Mouse (Mus musculus) thymus, postnatal 25 days (tissue): ENCODE data around the gene Tgfbr3.
A peak's percentile ranks its signal among the peaks of the same experiment; 100 is the strongest.

Experiments used
- DNase-seq: peaks from one replicate; pipeline ENCODE4 v3.0.0; 2022

Tgfbr3 gene

GRCm38 (mm10) chr5:107202801-107203559, 86.4 kb downstream of the Tgfbr3 start:
- DNase-seq, result no peak

DNA sequence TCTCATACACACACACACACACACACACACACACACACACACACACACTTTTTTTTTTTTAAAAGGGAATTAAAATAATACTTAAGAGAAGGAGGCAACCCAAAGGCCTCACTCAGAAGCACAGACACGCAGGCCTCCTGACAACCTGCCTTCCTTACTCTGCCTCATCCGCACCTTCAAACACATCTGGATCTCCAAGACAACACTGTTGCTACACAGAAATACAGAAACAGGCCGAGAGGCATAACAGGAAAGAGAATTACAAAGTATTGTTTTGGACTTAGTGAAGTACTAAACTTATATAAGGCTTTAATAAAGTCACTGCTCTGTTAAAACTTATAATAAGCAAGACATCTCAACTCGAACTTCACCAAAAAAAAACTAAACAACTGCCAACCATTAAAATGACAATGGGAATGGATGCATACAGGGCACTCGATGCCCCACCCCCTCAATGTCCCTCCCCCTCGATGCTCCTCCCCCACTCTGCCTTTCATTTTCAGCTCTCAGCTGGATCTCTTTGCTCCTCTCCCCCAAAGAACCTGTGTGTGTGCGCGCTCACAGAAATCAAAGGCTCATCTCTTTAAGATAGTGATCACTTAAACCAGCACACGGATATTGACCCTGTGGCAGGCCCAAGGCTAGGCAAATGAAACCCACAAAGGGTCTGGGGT, 87.8 kb downstream of the Tgfbr3 start:
- DNase-seq, result peak; percentile 16

DNA sequence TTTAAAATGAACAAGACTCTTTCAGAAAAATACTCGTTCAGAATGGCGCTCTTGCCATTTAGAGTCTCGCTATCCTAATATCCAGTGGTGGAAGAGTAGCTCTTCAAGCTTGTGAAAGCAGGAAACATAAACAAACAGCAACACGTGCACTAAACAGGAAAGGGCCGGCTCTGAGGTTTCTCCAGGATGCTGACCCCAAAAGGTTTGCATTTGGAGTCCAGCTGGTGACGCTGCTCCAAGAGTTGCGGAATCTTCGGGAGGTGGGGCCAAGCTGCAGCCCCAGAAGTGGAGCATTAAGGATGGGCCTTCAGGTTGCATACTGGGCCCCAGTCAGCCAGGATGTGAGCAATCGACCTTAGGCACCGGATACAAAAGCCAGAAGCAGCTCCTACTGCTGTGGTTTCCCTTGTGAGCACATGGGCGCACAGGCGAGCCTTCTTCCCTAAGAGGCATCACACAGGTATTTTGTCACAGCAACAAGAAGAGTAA, 88.5 kb downstream of the Tgfbr3 start:
- peak; percentile 24 for DNase-seq

- no peak for DNase-seq
Observed at GRCm38 (mm10) chr5:107200221-107200635, 89.2 kb downstream of the Tgfbr3 start.

GRCm38 (mm10) chr5:107195751-107196395, 93.6 kb downstream of the Tgfbr3 start:
- DNase-seq, result no peak

GRCm38 (mm10) chr5:107193160-107193559, 96.3 kb downstream of the Tgfbr3 start:
- DNase-seq, result no peak

DNA sequence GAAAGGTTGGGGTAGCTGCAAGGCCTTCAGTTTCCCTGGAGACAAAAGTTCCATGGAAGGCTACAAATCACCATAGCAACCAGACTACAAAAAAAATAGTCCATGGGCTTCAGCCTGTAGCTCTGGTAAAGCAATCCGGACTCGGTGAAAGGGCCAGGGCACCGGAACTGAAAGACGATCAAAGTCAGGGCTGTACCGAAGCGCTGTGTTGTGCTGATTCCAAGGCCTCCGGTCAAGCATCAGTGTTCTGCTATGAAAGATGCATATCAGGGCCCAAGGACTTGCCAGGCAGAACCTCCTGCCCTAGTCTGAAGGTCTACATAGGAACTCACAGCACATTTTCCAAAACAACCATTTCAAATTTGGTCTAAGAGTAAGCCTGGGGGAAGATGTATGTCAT, 97.1 kb downstream of the Tgfbr3 start:
- no peak for DNase-seq

DNA sequence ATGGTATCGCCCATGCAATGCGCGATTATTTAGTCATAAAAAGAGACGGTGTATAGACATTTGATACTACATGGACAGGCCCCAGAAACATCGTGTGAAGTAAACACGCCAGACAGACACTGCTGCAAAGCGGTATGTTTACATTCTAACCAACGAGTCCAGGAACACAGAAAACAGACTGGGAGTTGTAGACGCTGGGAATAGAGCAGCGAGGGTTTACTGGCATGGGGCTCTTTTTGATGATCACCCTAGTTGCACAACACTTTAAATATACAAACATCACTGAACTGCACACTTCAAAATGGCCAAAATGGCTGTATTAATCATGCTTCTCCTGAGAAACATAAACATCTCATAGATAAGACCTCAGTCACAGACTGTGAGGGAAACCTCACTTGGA, 100.9 kb downstream of the Tgfbr3 start:
- DNase-seq, result no peak

GRCm38 (mm10) chr5:107186206-107186605, 103.2 kb downstream of the Tgfbr3 start:
- no peak for DNase-seq

DNA sequence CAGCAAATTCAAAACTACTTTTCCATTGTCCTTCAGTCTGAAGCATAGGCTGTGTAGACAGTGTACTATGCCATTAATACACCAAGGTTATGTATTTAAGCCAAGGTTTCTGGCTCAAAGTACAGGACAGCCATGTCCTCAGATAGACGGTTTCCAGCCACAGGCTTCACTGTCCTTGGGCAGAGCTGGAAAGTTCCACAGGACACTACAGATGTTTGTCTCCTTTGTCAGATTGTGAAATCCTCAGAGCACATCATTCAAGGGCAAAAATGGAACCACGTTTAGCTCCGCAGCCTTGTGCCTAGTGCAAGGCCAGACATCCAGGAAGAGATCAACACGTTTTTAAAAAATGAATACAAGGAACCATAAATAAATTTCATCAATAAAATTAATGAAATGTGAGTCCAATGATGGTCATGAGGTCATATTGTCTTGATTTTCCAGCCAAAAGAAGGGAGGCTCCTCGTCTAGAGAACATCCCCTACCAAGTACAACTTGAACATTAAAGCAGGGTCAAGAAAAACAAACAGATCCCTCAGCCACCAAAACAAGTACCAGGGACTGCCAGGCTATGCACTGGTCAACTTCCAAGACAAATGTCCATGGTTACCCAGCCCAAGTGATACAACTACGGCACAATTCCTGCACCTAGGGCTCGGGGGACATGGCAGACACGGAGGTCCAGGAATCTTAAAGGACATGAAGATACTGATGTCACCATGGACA, 105.1 kb downstream of the Tgfbr3 start:
- DNase-seq, result no peak

- DNase-seq, result no peak
Observed at GRCm38 (mm10) chr5:107183537-107183936, 105.9 kb downstream of the Tgfbr3 start.

DNA sequence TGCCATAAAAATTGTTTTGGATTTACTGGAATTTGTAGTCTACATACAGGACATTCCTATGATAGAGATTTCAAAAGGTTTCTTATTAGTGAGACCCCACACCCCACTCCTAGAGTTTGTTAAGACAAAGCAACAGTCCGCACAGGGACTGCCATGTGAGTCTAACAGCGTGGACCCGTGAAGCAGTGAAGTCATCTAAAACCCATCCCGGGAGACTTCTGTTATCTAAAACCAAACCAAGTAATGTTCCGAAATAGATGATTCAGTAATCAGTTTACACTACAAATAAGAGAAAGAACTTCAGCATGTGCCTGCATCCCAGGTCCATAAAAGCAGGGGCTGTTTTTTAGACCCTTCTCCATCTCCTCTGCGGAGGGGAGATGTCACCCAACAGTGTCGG, 106.7 kb downstream of the Tgfbr3 start:
- DNase-seq, result no peak

DNA sequence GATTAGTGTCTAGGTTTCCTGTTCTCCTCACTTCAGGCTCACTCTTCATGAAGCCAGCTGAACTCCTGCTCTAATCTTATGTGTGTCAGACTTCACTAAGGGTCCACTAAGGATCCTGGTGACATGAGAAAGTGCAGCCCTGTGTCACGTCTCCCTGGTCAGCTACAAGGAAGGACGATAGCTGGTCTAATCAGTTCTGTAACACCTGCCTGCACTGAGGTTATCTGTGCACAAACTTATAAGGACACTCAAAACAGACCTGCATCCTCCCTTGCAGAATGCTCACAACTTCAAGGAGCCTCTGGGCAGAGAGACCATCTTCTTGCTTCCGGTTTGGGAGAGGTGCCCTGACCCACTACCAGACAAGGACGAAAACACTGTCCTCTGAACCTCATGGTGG, 107.6 kb downstream of the Tgfbr3 start:
- DNase-seq, result no peak

- DNase-seq, result no peak
Observed at GRCm38 (mm10) chr5:107179194-107179593, 110.2 kb downstream of the Tgfbr3 start.

DNA sequence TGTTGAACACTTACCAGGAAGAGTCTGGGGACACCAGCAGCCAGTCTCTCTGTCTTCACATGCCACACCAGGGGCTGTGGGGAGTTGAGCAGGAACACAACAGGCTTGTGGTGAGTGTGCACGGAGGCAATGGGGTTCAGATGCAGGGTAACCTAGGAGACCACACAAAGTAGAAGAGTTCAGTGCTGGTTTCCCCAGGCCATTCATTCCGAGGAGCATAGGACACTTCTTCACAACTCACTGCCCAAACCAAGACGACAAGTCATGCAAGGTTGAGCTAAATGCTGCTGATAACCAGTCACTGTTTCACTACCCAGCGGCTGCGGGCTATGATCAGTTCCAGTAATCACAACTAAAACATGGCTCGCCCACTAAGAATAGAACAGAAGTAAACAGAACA, 111.6 kb downstream of the Tgfbr3 start:
- DNase-seq, result peak; percentile 38

GRCm38 (mm10) chr5:107177248-107177647, 112.2 kb downstream of the Tgfbr3 start:
- DNase-seq, result peak; percentile 52

DNA sequence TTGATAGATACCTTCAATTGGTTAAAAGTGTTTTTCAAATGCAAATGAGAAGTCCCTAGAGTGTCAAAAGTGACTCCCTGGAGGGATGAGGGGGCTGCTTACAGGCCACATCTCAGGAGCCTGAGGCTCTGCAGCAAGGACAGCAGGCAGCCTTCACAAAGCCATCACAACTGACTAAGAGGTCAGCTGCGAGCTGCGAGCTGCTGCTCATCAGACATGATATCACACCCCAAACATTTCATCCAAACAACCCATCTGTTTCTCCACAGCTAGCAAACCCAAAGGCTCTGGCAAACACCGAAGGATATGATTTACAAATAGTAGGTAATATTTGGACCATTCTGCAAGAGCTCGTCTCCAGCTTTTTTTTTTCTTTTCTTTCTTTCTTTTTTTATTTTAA, 112.6 kb downstream of the Tgfbr3 start:
- DNase-seq, result no peak

GRCm38 (mm10) chr5:107176196-107176595, 113.2 kb downstream of the Tgfbr3 start:
- DNase-seq, result no peak

DNA sequence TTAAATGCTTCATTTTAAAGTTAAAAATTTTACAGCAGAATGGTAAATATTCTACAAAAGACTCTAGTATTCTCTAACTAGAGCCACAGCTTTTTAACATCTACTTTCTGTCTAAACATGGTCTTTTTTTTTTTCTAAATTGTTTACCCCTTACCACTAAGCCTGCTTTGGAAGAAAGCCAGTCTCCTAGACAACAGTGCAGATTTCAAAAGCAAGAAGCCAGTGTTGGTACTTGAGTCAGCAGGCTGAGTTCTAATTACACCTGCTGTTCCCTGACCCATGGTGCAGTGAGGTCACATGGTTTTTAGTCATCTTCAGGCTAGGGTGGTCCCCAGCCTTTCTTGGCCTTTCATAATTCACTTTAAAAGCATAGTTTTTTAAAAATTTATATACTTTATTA, 115.2 kb downstream of the Tgfbr3 start:
- DNase-seq, result no peak

DNA sequence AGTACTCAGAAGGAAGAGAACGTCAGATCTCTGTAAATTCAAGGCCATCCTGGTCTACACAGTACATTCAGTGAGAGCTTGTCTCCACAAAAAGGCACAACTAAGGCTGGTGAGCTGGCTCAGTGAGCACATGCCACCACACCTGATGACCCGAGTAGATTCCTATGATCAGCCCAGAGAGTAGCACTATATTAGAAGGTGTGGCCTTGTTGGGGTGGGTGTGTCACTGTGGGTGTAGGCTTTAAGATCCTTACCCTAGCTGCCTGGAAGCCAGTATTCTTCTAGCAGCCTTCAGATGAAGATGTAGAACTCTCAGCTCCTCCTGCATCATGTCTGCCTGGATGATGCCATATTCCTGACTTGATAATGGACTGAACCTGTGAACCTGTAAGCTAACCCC, 115.9 kb downstream of the Tgfbr3 start:
- DNase-seq, result no peak

GRCm38 (mm10) chr5:107171861-107172260, 117.6 kb downstream of the Tgfbr3 start:
- DNase-seq, result no peak

- DNase-seq, result no peak
Observed at GRCm38 (mm10) chr5:107169796-107170195, 119.6 kb downstream of the Tgfbr3 start.

DNA sequence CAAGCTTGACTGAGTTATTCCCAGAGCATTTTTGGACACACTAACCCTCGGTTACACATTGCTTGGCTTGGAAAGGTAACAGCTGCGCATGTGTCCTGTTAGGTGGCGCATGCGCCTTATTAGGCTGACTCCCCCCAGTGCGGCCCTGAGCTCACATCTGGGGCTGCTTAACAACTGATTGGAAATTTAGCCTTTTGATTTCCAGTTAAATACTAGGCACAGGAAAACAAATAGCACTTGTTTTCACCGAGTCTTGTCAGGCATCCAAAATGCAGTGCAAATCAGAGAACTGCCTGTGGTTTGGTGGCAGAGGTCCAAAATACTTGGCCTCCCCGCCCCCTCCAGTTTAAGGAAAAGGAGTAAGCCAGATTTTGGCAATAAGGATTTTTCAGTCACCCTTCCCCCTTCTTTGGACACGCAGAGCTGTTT, 121.5 kb downstream of the Tgfbr3 start:
- no peak for DNase-seq
